Mouse (Mus musculus) limb, embryonic 12.5 days (tissue): ENCODE data around the gene Sh2d5. TPM values are rescaled to one million over a fixed set of nuclear protein-coding genes. Genes with fewer than 3 reads are reported as not detected.

ENCODE experiments used
- ATAC-seq: fragments of 200-750 bp; cut with Nextera tagmentation; 2 replicates; pipeline ENCODE4 v1.8.0; 2017; ENCODE audit warnings: low read depth, moderate TSS enrichment; ENCODE audit not compliant: insufficient number of reproducible peaks, insufficient read depth, low FRiP score, low TSS enrichment
- H3K27ac ChIP-seq: fragments of 300-500 bp; sonication (generic); 2 replicates; pipeline ENCODE4 v1.5.1; 2016; ENCODE audit warnings: mild to moderate bottlenecking, moderate library complexity
- H3K27me3 ChIP-seq: fragments of 300-500 bp; sonication (generic); 2 replicates; pipeline ENCODE4 v1.6.1; 2016; ENCODE audit warnings: mild to moderate bottlenecking, moderate library complexity
- H3K36me3 ChIP-seq: fragments of 300-500 bp; sonication (generic); 2 replicates; pipeline ENCODE4 v1.6.1; 2016; ENCODE audit warnings: mild to moderate bottlenecking, moderate library complexity
- H3K4me1 ChIP-seq: fragments of 300-500 bp; sonication (generic); replicated peaks from 2 replicates; pipeline ENCODE4 v1.6.1; 2016
- H3K4me2 ChIP-seq: fragments of 300-500 bp; sonication (generic); 2 replicates; pipeline ENCODE4 v1.6.1; 2016; ENCODE audit warnings: mild to moderate bottlenecking, moderate library complexity
- H3K4me3 ChIP-seq: fragments of 300-500 bp; sonication (generic); replicated peaks from 2 replicates; pipeline ENCODE4 v1.5.1; 2016; ENCODE audit warnings: mild to moderate bottlenecking
- H3K9ac ChIP-seq: fragments of 300-500 bp; sonication (generic); replicated peaks from 2 replicates; pipeline ENCODE4 v1.6.1; 2016; ENCODE audit warnings: mild to moderate bottlenecking, moderate library complexity
- H3K9me3 ChIP-seq: fragments of 300-500 bp; sonication (generic); 2 replicates; pipeline ENCODE4 v1.6.1; 2016; ENCODE audit warnings: mild to moderate bottlenecking, moderate library complexity
- WGBS: fragments of 180-500 bp; shearing (Covaris S2); methylation state at CpG from one replicate; pipeline ENCODE4 v1.1.7; 2016; 5-methylcytosine and 5-hydroxymethylcytosine counted together
- polyA plus RNA-seq: library from polyadenylated mRNA; unstranded; fragments of >200 nt; fragmentation: Nextera tagmentation; extraction: Ambion mirVana; gene quantifications from 2 replicates; pipeline ENCODE4 v1.2.1, GENCODE M21; 2016

The Sh2d5 gene
- polyA plus RNA-seq, 1 experiment from 2014 or later: 0.87 TPM

DNA sequence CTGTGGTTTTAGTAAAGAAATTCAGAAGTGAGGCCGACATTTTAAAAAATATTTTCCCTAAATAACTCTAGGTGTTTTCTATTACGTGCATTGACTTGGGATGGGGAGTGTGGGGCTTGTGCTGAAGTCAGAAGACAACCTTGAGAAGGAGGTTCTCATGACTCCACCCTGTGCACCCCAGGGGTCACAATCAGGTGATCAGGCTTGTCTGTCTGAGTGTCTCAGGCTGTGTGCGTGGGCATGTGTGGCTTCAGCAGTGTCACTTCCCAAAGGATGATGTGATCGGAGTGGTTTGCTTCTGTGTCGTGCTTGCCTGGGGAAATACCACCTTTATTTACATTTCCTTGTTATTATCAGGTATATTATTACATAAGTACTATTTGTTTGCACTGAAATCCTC lies 30.9 kb upstream of the Sh2d5 start:
- H3K27ac ChIP-seq: no peak overlapping the region
- no peak for ATAC-seq
- no peaks in the 10 kb centered on the region for H3K9me3 ChIP-seq
- peaks cover 32% of the 10 kb centered on the region for H3K4me1 ChIP-seq
- H3K4me2 ChIP-seq: no peak overlapping the region
- H3K36me3 ChIP-seq: peaks cover 44% of the 10 kb centered on the region
- H3K9ac ChIP-seq: no peak overlapping the region
- H3K4me3 ChIP-seq: no peak overlapping the region
- 92% methylated on average over 5 of the region's 5 CpGs for WGBS
- H3K27me3 ChIP-seq: no peaks in the 10 kb centered on the region

DNA sequence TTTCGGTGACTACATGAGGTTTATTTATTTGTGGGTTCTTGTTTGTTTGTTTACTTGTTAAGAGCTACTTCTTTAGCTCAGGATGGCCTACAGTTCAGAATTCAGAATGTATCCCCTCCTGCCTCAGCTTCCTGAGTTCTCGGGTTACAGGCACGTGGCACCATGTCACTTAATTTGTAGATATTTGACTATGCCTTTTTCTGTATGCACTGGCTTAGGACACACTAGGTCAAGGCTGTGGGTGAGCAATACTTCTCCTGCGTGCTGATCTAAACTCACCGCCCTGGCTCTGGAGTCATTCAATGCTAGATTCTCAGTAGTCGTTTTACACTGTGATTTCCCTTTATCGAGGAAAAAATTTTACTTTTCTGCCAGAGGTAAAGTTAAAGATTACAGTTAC lies 29.4 kb upstream of the Sh2d5 start:
- Histone ChIP-seq H3K4me2 (no peak overlapping the region), H3K9ac (no peak overlapping the region), H3K27ac (no peak overlapping the region), H3K4me1 (peaks cover 28% of the 10 kb centered on the region), H3K9me3 (no peaks in the 10 kb centered on the region), H3K4me3 (no peak overlapping the region), H3K36me3 (peaks cover 56% of the 10 kb centered on the region), H3K27me3 (no peaks in the 10 kb centered on the region)
- ATAC-seq: no peak
- 83% methylated on average over 7 of the region's 7 CpGs for WGBS

DNA sequence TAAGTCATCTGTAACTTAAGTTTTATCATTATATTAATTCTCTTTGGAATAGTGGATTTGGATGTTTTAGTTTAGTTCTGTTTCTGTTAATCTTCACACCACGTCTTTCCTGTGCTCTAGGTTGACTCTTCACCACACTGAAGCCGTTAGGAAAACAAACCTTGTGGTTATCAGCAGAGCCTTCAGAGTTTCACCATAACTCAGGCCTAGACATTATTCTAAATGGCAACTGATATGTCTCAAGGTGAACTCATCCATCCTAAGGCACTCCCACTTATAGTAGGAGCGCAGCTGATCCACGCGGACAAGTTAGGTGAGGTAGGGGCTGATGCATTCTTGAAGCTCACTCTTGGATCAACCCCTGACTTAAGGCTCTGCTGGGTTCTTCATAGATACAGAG lies 28.8 kb upstream of the Sh2d5 start:
- 88% methylated on average over 5 of the region's 5 CpGs for WGBS
- Histone ChIP-seq H3K9ac (no peak overlapping the region), H3K27me3 (no peaks in the 10 kb centered on the region), H3K4me3 (no peak overlapping the region), H3K4me2 (no peak overlapping the region), H3K27ac (no peak overlapping the region), H3K4me1 (peaks cover 25% of the 10 kb centered on the region), H3K36me3 (peaks cover 63% of the 10 kb centered on the region), H3K9me3 (no peaks in the 10 kb centered on the region)
- no peak for ATAC-seq

DNA sequence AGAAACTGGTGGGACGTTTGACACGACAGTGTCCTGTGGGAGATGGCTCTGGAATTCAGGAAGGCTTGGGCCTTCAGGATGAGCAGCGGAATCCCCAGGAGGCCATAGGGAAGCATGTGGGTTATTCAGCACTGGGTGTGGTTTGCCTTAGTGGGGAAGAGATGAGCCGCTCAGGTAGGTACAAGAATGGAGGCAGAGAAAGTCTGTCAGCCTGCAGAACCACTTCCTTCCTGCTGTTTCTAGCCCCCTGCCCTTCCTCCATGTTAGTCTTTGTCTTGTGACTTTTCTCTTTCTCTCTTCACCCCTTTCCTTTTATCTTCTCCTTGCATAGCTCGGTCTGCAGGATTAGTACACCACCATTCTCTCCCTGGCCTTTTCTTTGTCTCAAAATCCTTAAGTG lies 27.8 kb upstream of the Sh2d5 start:
- H3K36me3 ChIP-seq: peaks cover 71% of the 10 kb centered on the region
- no peak overlapping the region for H3K27ac ChIP-seq
- no peak for ATAC-seq
- no peaks in the 10 kb centered on the region for H3K9me3 ChIP-seq
- H3K4me3 ChIP-seq: no peak overlapping the region
- WGBS: 88% methylated on average over 5 of the region's 5 CpGs
- H3K9ac ChIP-seq: no peak overlapping the region
- peaks cover 25% of the 10 kb centered on the region for H3K4me1 ChIP-seq
- H3K4me2 ChIP-seq: no peak overlapping the region
- no peaks in the 10 kb centered on the region for H3K27me3 ChIP-seq

DNA sequence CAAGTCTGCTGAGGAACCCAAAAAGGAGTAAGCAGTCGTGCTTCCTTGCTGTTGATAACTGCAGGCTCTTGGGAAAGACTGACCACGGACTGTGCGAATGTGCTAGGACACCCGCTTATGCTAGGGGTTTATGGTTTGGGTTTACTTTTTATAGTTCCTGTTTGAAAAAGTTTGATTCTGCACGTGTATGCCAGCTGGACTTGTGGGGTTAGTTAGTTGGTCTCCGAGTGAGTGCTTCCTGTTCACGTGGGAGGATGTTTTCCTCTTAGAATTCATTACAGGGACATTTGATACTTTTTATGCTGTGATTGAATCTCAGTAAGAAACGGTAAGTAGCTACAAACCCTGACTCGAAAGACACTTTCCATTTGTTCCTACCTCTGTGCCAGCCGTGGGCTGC lies 26.6 kb upstream of the Sh2d5 start:
- 72% methylated on average over 10 of the region's 10 CpGs for WGBS
- Histone ChIP-seq H3K9me3 (no peaks in the 10 kb centered on the region), H3K27me3 (no peaks in the 10 kb centered on the region), H3K4me2 (no peak overlapping the region), H3K36me3 (peaks cover 79% of the 10 kb centered on the region), H3K4me3 (no peak overlapping the region), H3K9ac (no peak overlapping the region), H3K27ac (no peak overlapping the region), H3K4me1 (peaks cover 15% of the 10 kb centered on the region)
- ATAC-seq: no peak

DNA sequence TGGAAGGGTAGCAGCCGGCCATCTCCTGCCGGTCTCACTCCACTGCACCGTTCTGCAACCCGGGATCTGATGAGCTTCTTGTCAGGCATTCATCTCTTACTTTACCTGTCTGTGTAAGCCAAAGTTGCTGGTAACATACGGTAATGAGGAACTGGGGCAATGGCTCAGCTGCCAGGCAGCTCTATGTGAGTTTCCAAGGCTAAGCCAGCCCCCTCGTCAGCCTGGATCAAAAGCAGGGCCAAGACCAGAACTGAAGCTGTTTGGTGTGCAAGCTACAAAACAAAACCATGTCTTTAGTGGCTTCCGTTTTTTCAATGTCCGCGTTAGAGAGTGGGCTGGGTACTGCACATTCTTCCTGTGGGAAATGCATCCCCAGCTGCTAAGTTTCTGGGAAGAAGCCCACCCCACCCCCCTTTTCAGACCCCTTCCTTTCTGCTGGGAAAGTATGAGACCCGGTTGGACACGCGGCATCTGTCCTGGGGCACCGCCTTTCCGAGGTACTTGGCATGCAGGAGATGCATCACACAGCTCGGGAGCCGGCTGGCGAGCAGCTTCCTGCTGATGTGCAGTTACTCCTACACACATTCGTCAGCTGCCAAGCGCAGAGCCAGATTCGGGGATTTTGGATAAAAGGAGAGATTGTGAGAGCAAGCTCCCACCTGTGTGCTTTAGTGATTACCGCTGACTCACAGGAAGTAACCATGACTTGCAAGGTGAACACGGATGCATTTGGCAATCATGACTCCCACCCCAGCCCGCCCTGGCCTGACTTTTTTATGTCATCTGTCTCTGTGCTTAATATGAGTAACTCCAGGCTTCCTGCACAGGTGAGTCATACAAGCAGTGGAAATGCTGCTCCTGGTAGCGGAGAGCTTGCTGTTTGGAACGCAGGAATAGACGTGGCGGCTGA lies 3.2 kb upstream of the Sh2d5 start:
- H3K9me3 ChIP-seq: no peaks in the 10 kb centered on the region
- no peak overlapping the region for H3K4me3 ChIP-seq
- H3K9ac ChIP-seq: no peak overlapping the region
- no peak for ATAC-seq
- H3K27me3 ChIP-seq: peaks cover 33% of the 10 kb centered on the region
- H3K4me2 ChIP-seq: no peak overlapping the region
- 80% methylated on average over 27 of the region's 27 CpGs for WGBS
- H3K27ac ChIP-seq: no peak overlapping the region
- H3K4me1 ChIP-seq: peaks cover 28% of the 10 kb centered on the region
- H3K36me3 ChIP-seq: peaks cover 59% of the 10 kb centered on the region

DNA sequence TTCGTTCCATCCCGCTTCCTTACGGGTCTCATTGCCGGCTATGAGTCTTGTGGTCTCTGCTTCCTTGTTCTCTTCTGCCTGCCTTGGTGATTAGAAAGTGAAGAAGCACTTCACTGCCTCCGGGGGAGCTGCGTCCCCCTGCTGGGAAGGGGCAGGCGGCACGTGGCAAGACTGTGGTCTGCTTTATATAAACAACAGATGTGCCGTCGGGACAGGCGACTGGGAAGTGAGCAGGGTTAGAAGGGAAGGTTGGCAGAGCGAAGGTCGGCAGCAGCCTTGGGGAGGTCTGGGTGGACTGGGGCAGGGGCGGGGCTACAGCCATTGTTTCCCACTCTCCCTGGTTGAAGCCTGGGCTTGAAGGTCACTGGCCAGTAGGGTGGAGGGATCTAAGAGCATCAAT lies 1.6 kb downstream of the Sh2d5 start:
- 0% methylated on average over 14 of the region's 14 CpGs for WGBS
- no peak overlapping the region for H3K27ac ChIP-seq

DNA sequence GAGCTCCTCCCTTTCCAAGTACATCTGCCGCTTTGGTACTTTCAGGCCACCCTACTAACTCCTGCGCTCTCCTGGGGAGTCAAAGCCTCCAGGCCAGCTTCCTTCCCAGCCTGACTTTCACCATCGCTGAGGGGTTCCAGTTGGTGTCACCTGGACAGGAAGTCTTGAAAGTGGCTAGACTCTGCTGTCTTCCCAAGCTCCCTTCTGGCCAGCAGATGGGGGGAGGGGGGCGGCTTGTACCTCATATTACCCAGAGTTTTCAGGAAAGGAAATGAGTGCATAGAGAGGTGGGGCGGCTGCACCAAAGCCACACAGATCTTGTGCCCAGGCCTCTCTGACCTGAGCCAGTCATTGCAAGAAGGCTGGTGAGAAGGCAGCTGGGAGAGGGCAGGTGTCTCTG lies 2.0 kb downstream of the Sh2d5 start:
- H3K27me3 ChIP-seq: peaks cover 68% of the 10 kb centered on the region
- H3K36me3 ChIP-seq: peaks cover 7% of the 10 kb centered on the region; the same call in 1 of the 2 replicates
- peak overlapping the region; percentile 58 for H3K4me3 ChIP-seq
- H3K27ac ChIP-seq: no peak overlapping the region
- no peak overlapping the region; the same call in 1 of the 2 replicates for H3K9ac ChIP-seq
- peaks cover 41% of the 10 kb centered on the region for H3K4me1 ChIP-seq
- WGBS: 8% methylated on average over 5 of the region's 5 CpGs
- ATAC-seq: no peak
- peak overlapping the region; percentile 99 for H3K4me2 ChIP-seq
- H3K9me3 ChIP-seq: no peaks in the 10 kb centered on the region

More for the DNA sequence above, 1.6 kb downstream of the Sh2d5 start:
- Histone ChIP-seq H3K4me2 (peak overlapping the region; percentile 99), H3K9ac (no peak overlapping the region; the same call in 1 of the 2 replicates), H3K9me3 (no peaks in the 10 kb centered on the region), H3K4me3 (peak overlapping the region; percentile 58), H3K36me3 (peaks cover 11% of the 10 kb centered on the region), H3K27me3 (peaks cover 68% of the 10 kb centered on the region), H3K4me1 (peaks cover 41% of the 10 kb centered on the region)
- ATAC-seq: no peak

DNA sequence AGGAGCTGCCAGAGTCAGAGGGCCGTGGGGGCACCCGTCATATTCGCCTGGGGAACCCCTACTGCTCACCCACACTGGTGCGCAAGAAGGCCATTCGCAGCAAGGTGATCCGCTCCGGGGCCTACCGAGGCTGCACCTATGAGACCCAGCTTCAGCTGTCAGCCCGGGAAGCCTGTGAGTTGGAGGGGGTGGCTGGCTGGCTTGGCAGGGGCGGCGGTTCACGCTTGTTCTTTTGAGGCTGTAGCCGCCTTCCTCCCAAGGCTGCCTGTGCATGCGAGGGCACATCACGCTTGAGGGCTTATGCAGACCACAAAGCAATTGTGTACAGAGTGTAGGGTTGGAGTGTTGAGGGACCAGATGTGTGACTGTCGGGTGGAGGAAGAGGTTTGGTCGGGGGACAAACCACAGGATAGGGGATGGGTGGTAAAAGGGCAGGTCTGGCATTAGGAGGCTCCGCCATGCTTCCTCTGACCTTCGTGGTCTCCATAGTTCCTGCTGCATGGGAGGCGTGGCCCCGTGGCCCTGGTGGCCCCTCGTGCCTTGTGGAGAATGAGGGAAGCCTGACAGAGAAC lies 7.0 kb downstream of the Sh2d5 start:
- Histone ChIP-seq H3K4me2 (no peak overlapping the region), H3K9ac (no peak overlapping the region), H3K9me3 (no peaks in the 10 kb centered on the region), H3K4me3 (no peak overlapping the region), H3K27me3 (peaks cover 62% of the 10 kb centered on the region), H3K27ac (no peak overlapping the region), H3K4me1 (peaks cover 11% of the 10 kb centered on the region), H3K36me3 (0 out of 2 replicates have a peak, but pooled peaks cover 2% of the 10 kb centered on the region)
- 83% methylated on average over 22 of the region's 22 CpGs for WGBS
- no peak for ATAC-seq

DNA sequence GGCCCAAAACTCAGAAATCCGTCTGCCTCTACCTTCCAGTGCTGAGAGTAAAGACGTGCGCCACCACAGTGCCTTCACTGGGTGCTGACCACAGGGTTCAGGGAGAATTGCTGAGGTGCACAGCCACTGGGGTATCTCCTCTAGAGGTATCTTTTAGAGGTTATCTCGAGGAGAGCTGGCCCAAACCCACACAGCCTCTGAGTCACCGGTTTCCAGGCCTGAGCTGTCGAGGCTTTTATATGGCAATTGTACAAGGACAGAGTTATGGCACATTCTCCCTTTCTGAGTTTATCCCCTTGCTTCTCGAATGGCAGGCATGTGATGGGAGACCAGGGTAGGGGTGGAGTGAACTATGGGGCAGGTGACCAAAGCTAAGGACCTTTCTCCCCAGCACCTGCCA lies 8.5 kb downstream of the Sh2d5 start:
- 79% methylated on average over 7 of the region's 7 CpGs for WGBS
- H3K9me3 ChIP-seq: no peaks in the 10 kb centered on the region

DNA sequence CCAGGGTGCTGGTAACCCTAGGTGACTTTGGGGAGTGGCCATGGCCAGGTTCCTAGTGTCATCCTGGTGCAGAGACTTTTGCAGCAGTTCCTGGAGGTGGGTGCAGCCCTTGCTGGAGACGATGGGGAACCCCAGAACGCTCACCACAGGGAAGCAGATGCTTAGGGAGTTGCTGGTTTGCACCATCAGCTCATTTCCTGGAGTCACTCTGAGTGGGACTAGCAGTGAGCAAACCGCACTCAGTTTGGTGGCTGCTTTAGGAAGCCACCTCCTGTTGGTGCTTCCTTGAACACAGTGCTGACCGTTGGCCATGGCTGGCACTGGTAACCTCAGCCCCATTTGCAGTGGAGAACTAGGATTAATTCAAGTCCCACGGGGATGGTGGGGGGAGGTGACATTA lies 9.3 kb downstream of the Sh2d5 start:
- Histone ChIP-seq H3K4me2 (no peak overlapping the region), H3K9me3 (no peaks in the 10 kb centered on the region), H3K4me3 (no peak overlapping the region), H3K9ac (no peak overlapping the region), H3K4me1 (0 out of 2 replicates have a peak, but pooled peaks cover 7% of the 10 kb centered on the region), H3K27ac (no peak overlapping the region), H3K36me3 (0 out of 2 replicates have a peak, but pooled peaks cover 2% of the 10 kb centered on the region), H3K27me3 (peaks cover 60% of the 10 kb centered on the region)
- no peak for ATAC-seq
- WGBS: 85% methylated on average over 5 of the region's 5 CpGs

More for the DNA sequence above, 8.5 kb downstream of the Sh2d5 start:
- no peak for ATAC-seq
- H3K36me3 ChIP-seq: 0 out of 2 replicates have a peak, but pooled peaks cover 2% of the 10 kb centered on the region
- H3K4me3 ChIP-seq: no peak overlapping the region
- 0 out of 2 replicates have a peak, but pooled peaks cover 7% of the 10 kb centered on the region for H3K4me1 ChIP-seq
- H3K4me2 ChIP-seq: no peak overlapping the region
- H3K27me3 ChIP-seq: peaks cover 60% of the 10 kb centered on the region
- no peak overlapping the region for H3K27ac ChIP-seq
- no peak overlapping the region for H3K9ac ChIP-seq
